Mouse (Mus musculus): ENCODE results near the gene Fam189a1. TPM values are rescaled to one million over a fixed set of nuclear protein-coding genes. Genes with fewer than 3 reads are reported as not detected.
A peak's percentile ranks its signal among the peaks of the same experiment; 100 is the strongest.

Fam189a1 gene
- polyA plus RNA-seq, 1 experiment from 2014 or later: 0.49 TPM

GRCm38 (mm10) chr7:64882243-64882642 lies 274.1 kb downstream of the Fam189a1 start:
- ATAC-seq (replicated peaks; ENCODE audit: insufficient number of reproducible peaks, low FRiP score, low TSS enrichment): no peak
- Histone ChIP-seq H3K4me1 (ENCODE audit: control insufficient read depth, insufficient read depth, low read length) (no peaks in the 10 kb centered on the region), H3K36me3 (ENCODE audit: control insufficient read depth, insufficient read depth, low read length) (no peaks in the 10 kb centered on the region), H3K9me3 (replicated peaks; ENCODE audit: control insufficient read depth, low read length) (no peaks in the 10 kb centered on the region), H3K4me2 (no peak overlapping the region), H3K4me3 (ENCODE audit: low read depth, low read length) (no peak overlapping the region), H3K27me3 (ENCODE audit: control insufficient read depth, insufficient read depth, low read length) (no peaks in the 10 kb centered on the region), H3K9ac (ENCODE audit: low read depth, low read length) (no peak overlapping the region), H3K27ac (ENCODE audit: low read depth, low read length) (no peak overlapping the region)
- WGBS (ENCODE audit: insufficient replicate concordance): 75% methylated on average over 6 of the region's 6 CpGs

- no peak overlapping the region for H3K9ac ChIP-seq (ENCODE audit: low read depth, low read length)
These were observed 275.0 kb downstream of the Fam189a1 start for GRCm38 (mm10) chr7:64881387-64881786.

GRCm38 (mm10) chr7:64880415-64880814 lies 276.0 kb downstream of the Fam189a1 start:
- WGBS (ENCODE audit: insufficient replicate concordance): 76% methylated on average over 5 of the region's 5 CpGs

More at GRCm38 (mm10) chr7:64881387-64881786, 275.0 kb downstream of the Fam189a1 start:
- Histone ChIP-seq H3K4me2 (no peak overlapping the region), H3K27ac (ENCODE audit: low read depth, low read length) (no peak overlapping the region), H3K27me3 (ENCODE audit: control insufficient read depth, insufficient read depth, low read length) (no peaks in the 10 kb centered on the region), H3K4me1 (ENCODE audit: control insufficient read depth, insufficient read depth, low read length) (no peaks in the 10 kb centered on the region), H3K36me3 (ENCODE audit: control insufficient read depth, insufficient read depth, low read length) (no peaks in the 10 kb centered on the region), H3K9me3 (replicated peaks; ENCODE audit: control insufficient read depth, low read length) (no peaks in the 10 kb centered on the region), H3K4me3 (ENCODE audit: low read depth, low read length) (no peak overlapping the region)
- WGBS (ENCODE audit: insufficient replicate concordance): 72% methylated on average over 7 of the region's 7 CpGs
- no peak for ATAC-seq (replicated peaks; ENCODE audit: insufficient number of reproducible peaks, low FRiP score, low TSS enrichment)

GRCm38 (mm10) chr7:64874941-64875340 lies 281.4 kb downstream of the Fam189a1 start:
- Histone ChIP-seq H3K36me3 (ENCODE audit: control insufficient read depth, insufficient read depth, low read length) (no peaks in the 10 kb centered on the region), H3K4me2 (no peak overlapping the region), H3K9me3 (replicated peaks; ENCODE audit: control insufficient read depth, low read length) (no peaks in the 10 kb centered on the region), H3K4me3 (ENCODE audit: low read depth, low read length) (no peak overlapping the region), H3K9ac (ENCODE audit: low read depth, low read length) (no peak overlapping the region), H3K27ac (ENCODE audit: low read depth, low read length) (no peak overlapping the region), H3K4me1 (ENCODE audit: control insufficient read depth, insufficient read depth, low read length) (peaks cover 9% of the 10 kb centered on the region), H3K27me3 (ENCODE audit: control insufficient read depth, insufficient read depth, low read length) (no peaks in the 10 kb centered on the region)
- WGBS (ENCODE audit: insufficient replicate concordance): 81% methylated on average over 4 of the region's 4 CpGs
- ATAC-seq (replicated peaks; ENCODE audit: insufficient number of reproducible peaks, low FRiP score, low TSS enrichment): no peak

More at GRCm38 (mm10) chr7:64880415-64880814, 276.0 kb downstream of the Fam189a1 start:
- no peak overlapping the region for H3K9ac ChIP-seq (ENCODE audit: low read depth, low read length)
- H3K4me2 ChIP-seq: no peak overlapping the region
- no peaks in the 10 kb centered on the region for H3K36me3 ChIP-seq (ENCODE audit: control insufficient read depth, insufficient read depth, low read length)
- H3K4me3 ChIP-seq (ENCODE audit: low read depth, low read length): no peak overlapping the region
- H3K27ac ChIP-seq (ENCODE audit: low read depth, low read length): no peak overlapping the region
- no peaks in the 10 kb centered on the region for H3K27me3 ChIP-seq (ENCODE audit: control insufficient read depth, insufficient read depth, low read length)
- ATAC-seq (replicated peaks; ENCODE audit: insufficient number of reproducible peaks, low FRiP score, low TSS enrichment): no peak
- no peaks in the 10 kb centered on the region for H3K4me1 ChIP-seq (ENCODE audit: control insufficient read depth, insufficient read depth, low read length)
- no peaks in the 10 kb centered on the region for H3K9me3 ChIP-seq (replicated peaks; ENCODE audit: control insufficient read depth, low read length)

- peak overlapping the region; percentile 90 for H3K4me3 ChIP-seq (ENCODE audit: low read depth, low read length)
- H3K36me3 ChIP-seq (ENCODE audit: control insufficient read depth, insufficient read depth, low read length): no peaks in the 10 kb centered on the region
- H3K9me3 ChIP-seq (replicated peaks; ENCODE audit: control insufficient read depth, low read length): no peaks in the 10 kb centered on the region
- H3K27me3 ChIP-seq (ENCODE audit: control insufficient read depth, insufficient read depth, low read length): no peaks in the 10 kb centered on the region
- peak overlapping the region; percentile 93 for H3K4me2 ChIP-seq
- WGBS (ENCODE audit: insufficient replicate concordance): 45% methylated on average over 11 of the region's 11 CpGs
- peaks cover 9% of the 10 kb centered on the region for H3K4me1 ChIP-seq (ENCODE audit: control insufficient read depth, insufficient read depth, low read length)
- H3K27ac ChIP-seq (ENCODE audit: low read depth, low read length): no peak overlapping the region; the same call in 1 of the 2 replicates
- no peak for ATAC-seq (replicated peaks; ENCODE audit: insufficient number of reproducible peaks, low FRiP score, low TSS enrichment)
- H3K9ac ChIP-seq (ENCODE audit: low read depth, low read length): peak overlapping the region; percentile 99
These were observed 283.1 kb downstream of the Fam189a1 start for GRCm38 (mm10) chr7:64873266-64873665.

GRCm38 (mm10) chr7:64872743-64873241 lies 283.6 kb downstream of the Fam189a1 start, which contains the start of gene Nsmce3:
TSS of gene Nsmce3 (minus strand) at chr7:64872997.
- ATAC-seq (replicated peaks; ENCODE audit: insufficient number of reproducible peaks, low FRiP score, low TSS enrichment): peak; percentile 93
- Histone ChIP-seq H3K9me3 (replicated peaks; ENCODE audit: control insufficient read depth, low read length) (no peaks in the 10 kb centered on the region), H3K9ac (ENCODE audit: low read depth, low read length) (peak within 1 kb of the TSS; percentile 99), H3K4me2 (peak within 1 kb of the TSS; percentile 93), H3K27ac (ENCODE audit: low read depth, low read length) (peak within 1 kb of the TSS; percentile 94), H3K4me1 (ENCODE audit: control insufficient read depth, insufficient read depth, low read length) (peaks cover 9% of the 10 kb centered on the region), H3K4me3 (ENCODE audit: low read depth, low read length) (peak within 1 kb of the TSS; percentile 90), H3K36me3 (ENCODE audit: control insufficient read depth, insufficient read depth, low read length) (no peaks in the 10 kb centered on the region), H3K27me3 (ENCODE audit: control insufficient read depth, insufficient read depth, low read length) (no peaks in the 10 kb centered on the region)
- under 1% methylated on average over 57 of the region's 57 CpGs for WGBS (ENCODE audit: insufficient replicate concordance)

- Histone ChIP-seq H3K27me3 (ENCODE audit: control insufficient read depth, insufficient read depth, low read length) (no peaks in the 10 kb centered on the region), H3K36me3 (ENCODE audit: control insufficient read depth, insufficient read depth, low read length) (no peaks in the 10 kb centered on the region), H3K27ac (ENCODE audit: low read depth, low read length) (peak overlapping the region; percentile 94), H3K4me2 (peak overlapping the region; percentile 93), H3K4me1 (ENCODE audit: control insufficient read depth, insufficient read depth, low read length) (peaks cover 9% of the 10 kb centered on the region), H3K9ac (ENCODE audit: low read depth, low read length) (peak overlapping the region; percentile 99), H3K9me3 (replicated peaks; ENCODE audit: control insufficient read depth, low read length) (no peaks in the 10 kb centered on the region), H3K4me3 (ENCODE audit: low read depth, low read length) (peak overlapping the region; percentile 90)
- ATAC-seq (replicated peaks; ENCODE audit: insufficient number of reproducible peaks, low FRiP score, low TSS enrichment): peak; percentile 60
- 3% methylated on average over 33 of the region's 33 CpGs for WGBS (ENCODE audit: insufficient replicate concordance)
These were observed 284.2 kb downstream of the Fam189a1 start for GRCm38 (mm10) chr7:64871987-64872742.

GRCm38 (mm10) chr7:64869549-64870065 lies 286.8 kb downstream of the Fam189a1 start:
- no peaks in the 10 kb centered on the region for H3K27me3 ChIP-seq (ENCODE audit: control insufficient read depth, insufficient read depth, low read length)
- no peak overlapping the region for H3K27ac ChIP-seq (ENCODE audit: low read depth, low read length)
- ATAC-seq (replicated peaks; ENCODE audit: insufficient number of reproducible peaks, low FRiP score, low TSS enrichment): no peak
- no peak overlapping the region for H3K4me2 ChIP-seq
- H3K4me1 ChIP-seq (ENCODE audit: control insufficient read depth, insufficient read depth, low read length): peaks cover 9% of the 10 kb centered on the region
- no peaks in the 10 kb centered on the region for H3K36me3 ChIP-seq (ENCODE audit: control insufficient read depth, insufficient read depth, low read length)
- no peak overlapping the region for H3K9ac ChIP-seq (ENCODE audit: low read depth, low read length)
- WGBS (ENCODE audit: insufficient replicate concordance): 78% methylated on average over 6 of the region's 6 CpGs
- no peaks in the 10 kb centered on the region for H3K9me3 ChIP-seq (replicated peaks; ENCODE audit: control insufficient read depth, low read length)
- H3K4me3 ChIP-seq (ENCODE audit: low read depth, low read length): no peak overlapping the region
